Mouse (Mus musculus) B cell, adult (primary cell): ENCODE results near the gene Gk5. TPM values are rescaled to one million over a fixed set of nuclear protein-coding genes. Genes with fewer than 3 reads are reported as not detected.

Experiments used
- total RNA-seq: library from RNA; stranded (reverse); gene quantifications from 4 replicates; pipeline ENCODE4 v1.2.4, GENCODE M21; 2023; ENCODE audit not compliant: inconsistent age

Gene Gk5
- 5.9 to 8.4 TPM (median 6.0 TPM) in 4 replicates for total RNA-seq

DNA sequence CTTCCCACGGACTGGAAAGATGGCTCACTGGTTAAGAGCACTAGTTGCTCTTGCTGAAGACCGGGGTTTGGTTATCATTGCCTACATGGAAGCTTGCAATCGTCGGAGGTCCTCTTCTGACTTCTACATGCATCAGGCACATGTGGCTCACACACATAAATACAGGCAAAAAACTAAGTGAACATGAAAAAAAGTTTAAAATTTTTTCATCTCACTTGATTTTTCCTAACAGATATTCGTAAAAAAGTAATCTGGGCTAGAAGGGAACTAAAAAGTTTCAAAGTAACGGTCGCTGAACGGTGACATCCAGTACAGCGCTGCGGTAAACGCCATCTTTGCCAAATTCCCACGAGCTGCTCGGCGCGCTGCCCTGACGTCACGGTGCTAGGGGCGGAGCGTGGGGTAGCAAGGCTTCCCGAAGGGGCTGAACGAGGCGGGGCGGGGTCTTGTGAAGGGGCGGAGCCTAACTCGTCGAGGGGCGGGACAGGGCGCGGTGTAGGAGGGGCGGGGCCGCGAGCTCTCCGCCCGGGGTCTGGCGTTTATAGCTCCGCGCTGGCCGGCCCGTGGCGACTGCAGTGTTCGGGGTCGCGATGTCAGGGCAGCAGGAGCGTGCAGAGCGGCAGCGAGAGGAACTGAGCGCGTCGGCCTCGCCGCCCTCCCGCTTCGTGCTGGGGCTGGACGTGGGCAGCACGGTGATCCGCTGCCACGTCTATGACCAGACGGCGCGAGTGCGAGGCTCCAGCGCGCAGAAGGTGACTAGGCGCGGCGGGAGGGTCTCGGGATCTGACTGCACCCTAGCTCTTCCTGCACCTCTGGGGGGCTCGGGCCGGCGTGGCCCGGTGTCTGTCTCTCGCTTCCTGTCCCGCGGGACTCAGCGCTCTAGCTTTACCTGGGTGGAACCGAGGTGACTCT lies at the start of gene Gk5:
Gk5 (plus strand) TSS at position 502 of the 912 bp plus-strand sequence.

DNA sequence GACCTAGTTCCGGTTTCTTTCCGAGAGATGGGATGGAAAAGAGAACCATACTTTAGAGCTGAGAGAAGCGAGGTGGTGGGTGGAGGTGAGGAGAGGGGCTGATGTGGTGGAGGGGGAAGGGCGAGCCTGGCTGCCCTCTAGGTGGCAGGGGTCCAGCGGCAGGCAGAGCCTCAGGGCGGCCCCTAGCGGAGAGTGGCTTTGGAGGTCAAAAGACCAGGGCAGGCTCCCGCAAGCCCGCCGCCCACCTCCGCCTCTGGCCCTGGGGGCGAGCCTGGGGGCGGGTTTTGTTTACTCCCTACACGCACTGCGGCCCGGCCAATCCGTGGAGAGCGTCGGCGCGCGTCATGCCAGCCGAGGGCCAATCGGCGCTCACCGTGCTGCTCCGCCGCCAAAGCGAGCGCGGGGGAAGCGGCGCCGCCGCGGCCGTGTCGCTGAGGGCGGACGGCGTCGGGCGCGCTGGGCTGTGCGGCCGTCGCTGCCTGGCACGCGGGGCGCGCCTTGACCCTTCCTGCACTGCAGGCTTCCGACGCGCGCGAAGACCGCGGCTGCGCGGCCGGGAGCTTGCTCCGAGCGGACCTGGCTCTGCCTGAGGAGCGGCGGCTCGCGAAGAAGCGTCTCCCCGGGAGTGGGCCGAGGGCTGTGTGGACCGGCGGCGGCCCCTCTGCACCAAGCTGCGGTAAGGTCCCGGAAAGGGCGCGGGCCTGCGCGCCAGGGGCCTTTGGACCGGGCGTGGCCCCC lies 76.9 kb downstream of the Gk5 start, which contains the start of gene Tfdp2:
Tfdp2 (plus strand) TSS at position 391 of the 738 bp plus-strand sequence.

Other genes with a start within 250 kb of the Gk5 start
- gene Xrn1, start 164.6 kb upstream of the Gk5 start, total RNA-seq, result 48.4 to 60.2 TPM (median 53.1 TPM) in 4 replicates
- 12.2 to 22.7 TPM (median 16.5 TPM) in 4 replicates for gene Tfdp2, start 76.9 kb downstream of the Gk5 start, total RNA-seq
- gene Atp1b3, start 245.1 kb downstream of the Gk5 start, total RNA-seq, result 91.8 to 99.8 TPM (median 93.0 TPM) in 4 replicates